Mouse (Mus musculus) ES-E14 (cell line): ENCODE results near the gene Trp53tg5.

ENCODE experiments used
- CHD2 ChIP-seq: IDR thresholded peaks from 2 replicates; pipeline ENCODE4 v1.6.1; 2014; ENCODE audit warnings: mild to moderate bottlenecking, low read depth, low read length, inconsistent platforms
- HCFC1 ChIP-seq: IDR thresholded peaks from 2 replicates; pipeline ENCODE4 v1.6.1; 2012; ENCODE audit warnings: low read length, inconsistent platforms, borderline replicate concordance; ENCODE audit not compliant: insufficient read depth
- MAFK ChIP-seq: IDR thresholded peaks from 2 replicates; pipeline ENCODE4 v1.6.1; 2014; ENCODE audit warnings: mild to moderate bottlenecking, low read depth, low read length, inconsistent platforms; ENCODE audit not compliant: insufficient read depth
- ZNF384 ChIP-seq: IDR thresholded peaks from 2 replicates; pipeline ENCODE4 v1.6.1; 2012; ENCODE audit warnings: low read depth, low read length, inconsistent platforms

DNA sequence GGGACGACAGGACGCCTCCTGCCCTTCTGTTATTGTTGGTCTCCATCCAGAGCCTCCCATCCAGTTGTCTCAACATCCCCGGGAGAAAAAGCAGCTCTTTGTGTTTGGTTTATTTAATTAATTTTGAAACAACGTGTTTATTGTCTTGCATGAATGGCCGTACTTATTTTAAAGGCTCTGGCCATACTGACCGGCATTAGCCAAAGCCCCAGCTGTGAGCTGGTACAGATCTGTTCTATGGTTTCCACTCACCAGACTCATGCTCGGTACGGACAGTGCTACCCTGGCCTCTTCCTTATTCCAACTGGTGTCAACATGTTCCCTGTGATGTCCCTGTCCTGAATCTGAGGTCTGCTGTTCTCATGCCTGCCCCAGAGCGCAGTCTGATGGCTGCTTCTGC lies 42.4 kb upstream of the Trp53tg5 start:
- no peak for TF ChIP-seq ZNF384
- TF ChIP-seq MAFK: no peak
- TF ChIP-seq CHD2: no peak
- TF ChIP-seq HCFC1: no peak
